Mouse (Mus musculus): Measurements from ENCODE around the gene Plekhd1. TPM values are rescaled to one million over a fixed set of nuclear protein-coding genes. Genes with fewer than 3 reads are reported as not detected.

Gene Plekhd1
- polyA plus RNA-seq, 1 experiment from 2014 or later = 0.65 TPM

- peak within 1 kb of the TSS; percentile 99 for H3K27ac ChIP-seq
- peak; percentile 66 for ATAC-seq (ENCODE audit: low FRiP score)
- under 1% methylated on average over 24 of the region's 24 CpGs for WGBS
- peaks cover 37% of the 10 kb centered on the region for H3K9me3 ChIP-seq
- peaks cover 24% of the 10 kb centered on the region for H3K4me1 ChIP-seq
- peak within 1 kb of the TSS; percentile 91 for H3K9ac ChIP-seq
- peak within 1 kb of the TSS; percentile 69 for H3K4me2 ChIP-seq
- H3K27me3 ChIP-seq = peaks cover 16% of the 10 kb centered on the region
- H3K36me3 ChIP-seq (replicated peaks) = peaks cover 39% of the 10 kb centered on the region
- peak within 1 kb of the TSS; percentile 66 for H3K4me3 ChIP-seq (replicated peaks)
These were observed 68.0 kb downstream of the Plekhd1 start, which contains the start of gene Ccdc177 for GRCm38 (mm10) chr12:80760396-80760801. Gene Ccdc177 (minus strand): TSS chr12:80760687.

GRCm38 (mm10) chr12:80762982-80763381 is 70.6 kb downstream of the Plekhd1 start:
- H3K9me3 ChIP-seq = peaks cover 13% of the 10 kb centered on the region
- peaks cover 8% of the 10 kb centered on the region for H3K27me3 ChIP-seq
- H3K4me1 ChIP-seq = peaks cover 22% of the 10 kb centered on the region
- no peak overlapping the region for H3K4me3 ChIP-seq (replicated peaks)
- H3K4me2 ChIP-seq = no peak overlapping the region
- 92% methylated on average over 5 of the region's 5 CpGs for WGBS
- H3K27ac ChIP-seq = no peak overlapping the region
- H3K36me3 ChIP-seq (replicated peaks) = peaks cover 13% of the 10 kb centered on the region
- ATAC-seq (ENCODE audit: low FRiP score) = no peak
- no peak overlapping the region for H3K9ac ChIP-seq

DNA sequence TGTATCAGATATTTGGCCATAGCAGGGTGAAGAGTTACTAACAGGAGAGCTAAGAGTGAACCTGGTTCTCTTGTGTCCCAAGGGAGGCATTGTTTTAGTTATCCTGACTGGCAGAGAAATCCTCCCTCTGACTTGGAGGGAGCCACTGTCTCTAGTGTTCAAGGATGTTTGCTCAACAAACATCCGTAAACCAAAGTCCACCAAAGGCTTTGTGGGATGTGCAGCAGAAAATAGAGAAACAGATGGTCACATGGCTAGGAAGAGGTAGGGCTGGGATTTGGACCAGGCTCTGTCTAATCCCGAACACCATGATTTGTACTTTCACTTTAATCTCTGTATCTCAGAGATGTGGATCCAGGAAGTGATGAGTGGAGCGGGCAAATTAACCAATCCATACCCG is 71.7 kb downstream of the Plekhd1 start:
- no peak for ATAC-seq (ENCODE audit: low FRiP score)
- H3K4me2 ChIP-seq = no peak overlapping the region
- WGBS = 89% methylated on average over 4 of the region's 4 CpGs
- H3K4me3 ChIP-seq (replicated peaks) = no peak overlapping the region
- peaks cover 2% of the 10 kb centered on the region for H3K9me3 ChIP-seq
- no peak overlapping the region for H3K27ac ChIP-seq
- peaks cover 4% of the 10 kb centered on the region; the same call in 1 of the 2 replicates for H3K27me3 ChIP-seq
- peaks cover 1% of the 10 kb centered on the region for H3K36me3 ChIP-seq (replicated peaks)
- H3K4me1 ChIP-seq = peaks cover 11% of the 10 kb centered on the region
- H3K9ac ChIP-seq = no peak overlapping the region

DNA sequence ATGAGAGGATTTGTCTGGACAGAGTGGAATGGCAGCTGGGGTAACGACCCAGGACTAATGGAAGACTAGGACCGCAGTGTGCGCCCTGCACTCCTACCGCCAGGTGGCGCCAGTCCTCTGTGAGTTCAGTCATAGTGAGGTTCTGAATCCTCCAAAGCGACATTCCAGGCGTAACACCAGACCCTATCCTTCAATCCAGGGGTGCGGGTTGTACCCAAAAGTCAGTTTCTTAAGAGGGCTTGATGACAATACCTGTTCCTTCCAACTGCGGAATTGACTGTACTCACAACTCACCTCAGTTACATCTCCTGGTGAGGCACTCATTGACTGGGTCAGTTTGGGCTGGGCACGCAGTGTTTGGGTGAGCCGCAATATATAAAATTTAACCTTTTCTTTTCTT is 77.3 kb downstream of the Plekhd1 start:
- no peak overlapping the region for H3K9ac ChIP-seq
- H3K4me2 ChIP-seq = no peak overlapping the region
- no peaks in the 10 kb centered on the region for H3K9me3 ChIP-seq
- no peaks in the 10 kb centered on the region for H3K27me3 ChIP-seq
- H3K4me3 ChIP-seq (replicated peaks) = no peak overlapping the region
- no peaks in the 10 kb centered on the region for H3K36me3 ChIP-seq (replicated peaks)
- 20% methylated on average over 11 of the region's 11 CpGs for WGBS
- peak; percentile 87 for ATAC-seq (ENCODE audit: low FRiP score)
- no peak overlapping the region for H3K27ac ChIP-seq
- no peaks in the 10 kb centered on the region for H3K4me1 ChIP-seq

Other genes with a start within 250 kb of the Plekhd1 start
- 52.7 and 54.1 TPM in 2 replicates for gene Exd2, start 229.5 kb upstream of the Plekhd1 start, polyA plus RNA-seq (2016; fragmentation: Nextera tagmentation; extraction: Ambion mirVana)
- gene Galnt16, start 174.3 kb upstream of the Plekhd1 start, polyA plus RNA-seq (2016; fragmentation: Nextera tagmentation; extraction: Ambion mirVana) = 29.4 and 31.6 TPM in 2 replicates
- gene Slc39a9, start 48.7 kb upstream of the Plekhd1 start, polyA plus RNA-seq (2016; fragmentation: Nextera tagmentation; extraction: Ambion mirVana) = 29.2 TPM in 2 replicates
- 332 and 370 TPM in 2 replicates for gene Erh, start 48.2 kb upstream of the Plekhd1 start, polyA plus RNA-seq (2016; fragmentation: Nextera tagmentation; extraction: Ambion mirVana)
- gene Ccdc177, start 68.1 kb downstream of the Plekhd1 start, polyA plus RNA-seq (2016; fragmentation: Nextera tagmentation; extraction: Ambion mirVana) = 6.2 and 7.8 TPM in 2 replicates
- gene Susd6, start 97.9 kb downstream of the Plekhd1 start, polyA plus RNA-seq (2016; fragmentation: Nextera tagmentation; extraction: Ambion mirVana) = 19.5 and 21.2 TPM in 2 replicates

Measured in forebrain, embryonic 12.5 days (tissue).